Mouse (Mus musculus) forebrain, postnatal 0 days (tissue): ENCODE results near the gene Slc36a1. TPM values are rescaled to one million over a fixed set of nuclear protein-coding genes. Genes with fewer than 3 reads are reported as not detected.
A peak's percentile ranks its signal among the peaks of the same experiment; 100 is the strongest.

Experiments used
- ATAC-seq: fragments of 200-750 bp; cut with Nextera tagmentation; 2 replicates; pipeline ENCODE4 v1.8.0; 2017; ENCODE audit warnings: mild to moderate bottlenecking, moderate library complexity
- DNase-seq: peaks from one replicate; pipeline ENCODE4 v3.0.0-alpha.2; 2015
- H3K27ac ChIP-seq: fragments of 300-500 bp; sonication (generic); 2 replicates; pipeline ENCODE4 v1.5.1; 2014; ENCODE audit warnings: low read depth, mild to moderate bottlenecking, antibody characterized with exemption, low read length, moderate library complexity, mixed read lengths
- H3K27me3 ChIP-seq: fragments of 300-500 bp; sonication (generic); 2 replicates; pipeline ENCODE4 v1.6.1; 2014; ENCODE audit warnings: mild to moderate bottlenecking, low read length, mixed read lengths; ENCODE audit not compliant: insufficient read depth
- H3K36me3 ChIP-seq: fragments of 300-500 bp; sonication (generic); 2 replicates; pipeline ENCODE4 v1.6.1; 2014; ENCODE audit warnings: mild to moderate bottlenecking, moderate library complexity; ENCODE audit not compliant: insufficient read depth
- H3K4me1 ChIP-seq: fragments of 300-500 bp; sonication (generic); 2 replicates; pipeline ENCODE4 v1.6.1; 2014; ENCODE audit warnings: antibody characterized with exemption; ENCODE audit not compliant: insufficient read depth
- H3K4me2 ChIP-seq: fragments of 300-500 bp; sonication (generic); 2 replicates; pipeline ENCODE4 v1.6.1; 2014; ENCODE audit warnings: low read depth, mild to moderate bottlenecking, moderate library complexity
- H3K4me3 ChIP-seq: fragments of 300-500 bp; sonication (generic); 2 replicates; pipeline ENCODE4 v1.5.1; 2014; ENCODE audit warnings: low read depth, low read length, mixed read lengths
- H3K9ac ChIP-seq: fragments of 300-500 bp; sonication (generic); 2 replicates; pipeline ENCODE4 v1.6.1; 2014; ENCODE audit warnings: mild to moderate bottlenecking
- H3K9me3 ChIP-seq: fragments of 300-500 bp; sonication (generic); 2 replicates; pipeline ENCODE4 v1.6.1; 2016; ENCODE audit warnings: low read length
- CTCF ChIP-seq: sonication (generic); IDR thresholded peaks from 2 replicates; pipeline ENCODE4 v1.5.1; 2016; ENCODE audit warnings: antibody characterized with exemption, control low read depth, low read depth
- WGBS: fragments of 180-500 bp; shearing (Covaris S2); extraction: QIAGEN DNeasy Blood & Tissue Kit; methylation state at CpG from one replicate; pipeline ENCODE4 v1.1.7; 2014; 5-methylcytosine and 5-hydroxymethylcytosine counted together
- polyA plus RNA-seq: library from polyadenylated mRNA; unstranded; fragments of >200 nt; fragmentation: Nextera tagmentation; extraction: Ambion mirVana; gene quantifications from 2 replicates; pipeline ENCODE4 v1.2.1, GENCODE M21; 2015
- total RNA-seq: library from RNA; depleted of rRNA; stranded (reverse); fragments of >200 nt; gene quantifications from 2 replicates; pipeline ENCODE4 v1.2.3, GENCODE M21; 2014; rRNA removed

The Slc36a1 gene
- 14.1 and 19.0 TPM in 2 replicates for total RNA-seq
- polyA plus RNA-seq: 1.0 and 1.5 TPM in 2 replicates

DNA sequence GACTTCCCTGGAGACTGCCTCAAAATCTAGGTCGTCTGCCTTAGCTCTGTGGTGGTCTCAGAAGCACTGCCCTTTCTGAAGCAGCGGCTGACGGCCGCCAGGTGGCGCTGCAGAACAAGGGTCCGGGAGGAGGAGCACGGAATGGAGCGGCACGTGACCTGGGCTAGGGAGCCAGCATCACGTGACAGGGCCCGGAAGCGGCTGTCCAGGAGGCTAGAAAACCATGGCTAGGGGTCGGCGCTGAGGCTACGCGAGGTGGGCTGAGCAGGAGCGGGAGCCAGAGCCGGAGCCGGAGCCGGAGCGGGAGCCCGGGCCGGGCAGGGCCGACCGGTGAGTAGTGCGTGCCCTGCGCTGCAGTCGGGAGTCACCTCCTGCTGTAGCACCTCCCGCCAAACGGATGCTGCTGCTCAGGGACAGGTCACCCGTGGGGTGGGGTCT lies at the start of gene Slc36a1:
Gene Slc36a1, plus strand, starts transcription at position 192 of the 438 bp plus-strand sequence.
- ATAC-seq (peak; percentile 97), DNase-seq (peak; percentile 97)
- TF ChIP-seq CTCF: peak; percentile 100
- H3K4me1 ChIP-seq: peaks cover 10% of the 10 kb centered on the region; the same call in 1 of the 2 replicates
- H3K9me3 ChIP-seq: no peaks in the 10 kb centered on the region
- 2% methylated on average over 26 of the region's 31 CpGs for WGBS
- peak within 1 kb of the TSS; percentile 94 for H3K4me2 ChIP-seq
- H3K9ac ChIP-seq: peak within 1 kb of the TSS; percentile 75
- no peaks in the 10 kb centered on the region for H3K27me3 ChIP-seq
- no peaks in the 10 kb centered on the region for H3K36me3 ChIP-seq
- peak within 1 kb of the TSS; percentile 83 for H3K4me3 ChIP-seq
- no peak within 1 kb of the TSS for H3K27ac ChIP-seq

- DNase-seq: no peak
- WGBS: 56% methylated on average over 3 of the region's 3 CpGs
- no peak overlapping the region for H3K9ac ChIP-seq
Observed at GRCm38 (mm10) chr11:55154398-55155069, 49.6 kb upstream of the Slc36a1 start.

DNA sequence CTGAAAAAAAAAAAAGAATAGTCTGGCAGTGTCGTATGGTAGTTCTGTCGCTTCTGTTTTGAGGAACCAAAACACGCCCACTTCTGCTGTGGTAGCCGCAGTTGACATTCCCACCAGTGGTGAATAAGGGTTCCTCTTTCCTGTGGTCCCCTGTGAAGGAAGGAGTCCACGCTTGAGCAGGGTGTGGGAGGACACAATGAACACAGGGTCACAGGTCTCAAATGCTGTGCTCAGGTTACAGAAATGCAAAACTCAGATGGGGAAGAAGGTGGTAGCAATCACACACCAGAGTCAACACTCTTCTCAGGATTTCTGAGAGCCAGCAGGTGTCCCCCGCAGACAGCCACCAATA lies 49.1 kb upstream of the Slc36a1 start:
- DNase-seq: no peak
- 79% methylated on average over 6 of the region's 6 CpGs for WGBS
- H3K9me3 ChIP-seq: no peaks in the 10 kb centered on the region
- no peaks in the 10 kb centered on the region for H3K27me3 ChIP-seq
- no peak overlapping the region for H3K4me3 ChIP-seq
- no peak overlapping the region for H3K27ac ChIP-seq
- no peak overlapping the region for H3K9ac ChIP-seq
- no peaks in the 10 kb centered on the region for H3K4me1 ChIP-seq
- no peak overlapping the region for H3K4me2 ChIP-seq
- ATAC-seq: no peak
- TF ChIP-seq CTCF: no peak
- no peaks in the 10 kb centered on the region for H3K36me3 ChIP-seq

More at GRCm38 (mm10) chr11:55154398-55155069, 49.6 kb upstream of the Slc36a1 start:
- H3K36me3 ChIP-seq: no peaks in the 10 kb centered on the region
- H3K27me3 ChIP-seq: no peaks in the 10 kb centered on the region
- no peak overlapping the region for H3K27ac ChIP-seq
- H3K4me2 ChIP-seq: no peak overlapping the region
- H3K4me3 ChIP-seq: no peak overlapping the region
- H3K9me3 ChIP-seq: no peaks in the 10 kb centered on the region
- no peak for ATAC-seq
- no peak for TF ChIP-seq CTCF
- no peaks in the 10 kb centered on the region for H3K4me1 ChIP-seq

- Histone ChIP-seq H3K27ac (no peak overlapping the region), H3K4me3 (no peak overlapping the region), H3K9ac (no peak overlapping the region), H3K4me1 (no peaks in the 10 kb centered on the region), H3K27me3 (no peaks in the 10 kb centered on the region), H3K4me2 (no peak overlapping the region), H3K36me3 (no peaks in the 10 kb centered on the region), H3K9me3 (no peaks in the 10 kb centered on the region)
- peak; percentile 86 for TF ChIP-seq CTCF
- DNase-seq (peak; percentile 78), ATAC-seq (no peak)
- WGBS: 52% methylated on average over 13 of the region's 13 CpGs
Observed at GRCm38 (mm10) chr11:55158785-55159359, 45.3 kb upstream of the Slc36a1 start.

GRCm38 (mm10) chr11:55162670-55163069 lies 41.5 kb upstream of the Slc36a1 start:
- TF ChIP-seq CTCF: peak; percentile 54
- Histone ChIP-seq H3K4me2 (no peak overlapping the region), H3K4me1 (no peaks in the 10 kb centered on the region), H3K27me3 (no peaks in the 10 kb centered on the region), H3K27ac (no peak overlapping the region), H3K9ac (no peak overlapping the region), H3K36me3 (no peaks in the 10 kb centered on the region), H3K9me3 (no peaks in the 10 kb centered on the region), H3K4me3 (no peak overlapping the region)
- no peak for DNase-seq
- no peak for ATAC-seq
- 57% methylated on average over 9 of the region's 9 CpGs for WGBS

DNA sequence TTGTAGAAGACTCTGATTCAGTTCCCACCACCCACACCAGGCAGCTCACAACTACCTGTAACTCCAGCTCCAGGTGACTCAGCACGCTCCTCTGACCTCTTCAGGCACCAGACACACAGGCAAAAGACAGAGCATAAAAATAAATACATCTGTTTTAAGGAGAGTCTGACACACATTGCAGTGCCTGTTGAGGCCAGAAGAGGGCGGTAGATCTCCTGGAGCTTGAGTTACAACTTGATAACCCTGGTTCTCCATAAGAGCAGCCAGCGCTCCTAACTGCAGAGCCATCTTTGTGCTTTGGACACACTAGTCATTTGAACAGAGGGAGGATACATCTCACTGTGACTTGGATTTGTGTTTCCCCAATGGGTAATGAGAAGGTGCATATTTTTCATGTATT lies 39.4 kb upstream of the Slc36a1 start:
- no peaks in the 10 kb centered on the region for H3K36me3 ChIP-seq
- H3K9ac ChIP-seq: no peak overlapping the region
- no peak overlapping the region for H3K4me3 ChIP-seq
- 56% methylated on average over 3 of the region's 3 CpGs for WGBS
- no peaks in the 10 kb centered on the region for H3K9me3 ChIP-seq
- H3K4me2 ChIP-seq: no peak overlapping the region
- no peak overlapping the region for H3K27ac ChIP-seq
- ATAC-seq (no peak), DNase-seq (no peak)
- H3K4me1 ChIP-seq: no peaks in the 10 kb centered on the region
- H3K27me3 ChIP-seq: no peaks in the 10 kb centered on the region
- peak; percentile 59 for TF ChIP-seq CTCF

GRCm38 (mm10) chr11:55165748-55166147 lies 38.4 kb upstream of the Slc36a1 start:
- no peak for ATAC-seq
- no peak overlapping the region for H3K4me3 ChIP-seq
- H3K4me2 ChIP-seq: no peak overlapping the region
- H3K9me3 ChIP-seq: no peaks in the 10 kb centered on the region
- no peak for TF ChIP-seq CTCF
- H3K27ac ChIP-seq: no peak overlapping the region
- no peaks in the 10 kb centered on the region for H3K36me3 ChIP-seq
- no peak for DNase-seq
- 91% methylated on average over 6 of the region's 7 CpGs for WGBS
- no peak overlapping the region for H3K9ac ChIP-seq
- H3K4me1 ChIP-seq: no peaks in the 10 kb centered on the region
- no peaks in the 10 kb centered on the region for H3K27me3 ChIP-seq
